Mouse (Mus musculus) liver, postnatal 0 days (tissue): ENCODE results near the gene Mansc4. TPM values are rescaled to one million over a fixed set of nuclear protein-coding genes. Genes with fewer than 3 reads are reported as not detected.

Source experiments
- ATAC-seq: fragments of 200-750 bp; cut with Nextera tagmentation; 2 replicates; pipeline ENCODE4 v1.8.0; 2017; ENCODE audit warnings: mild to moderate bottlenecking, moderate library complexity
- DNase-seq: peaks from one replicate; pipeline ENCODE4 v3.0.0-alpha.2; 2016
- H3K27ac ChIP-seq: fragments of 300-500 bp; sonication (generic); 2 replicates; pipeline ENCODE4 v1.5.1; 2014; ENCODE audit warnings: antibody characterized with exemption, moderate library complexity, mild to moderate bottlenecking, low read depth
- H3K27me3 ChIP-seq: fragments of 300-500 bp; sonication (generic); 2 replicates; pipeline ENCODE4 v1.6.1; 2014; ENCODE audit warnings: low read length, control low read depth, mixed read lengths; ENCODE audit not compliant: insufficient read depth
- H3K36me3 ChIP-seq: fragments of 300-500 bp; sonication (generic); replicated peaks from 2 replicates; pipeline ENCODE4 v1.6.1; 2014; ENCODE audit warnings: mild to moderate bottlenecking, control low read depth, low read length, moderate library complexity, mixed read lengths; ENCODE audit not compliant: insufficient read depth
- H3K4me1 ChIP-seq: fragments of 300-500 bp; sonication (generic); 2 replicates; pipeline ENCODE4 v1.6.1; 2014; ENCODE audit warnings: antibody characterized with exemption, mild to moderate bottlenecking, control low read depth; ENCODE audit not compliant: insufficient read depth
- H3K4me2 ChIP-seq: fragments of 300-500 bp; sonication (generic); 2 replicates; pipeline ENCODE4 v1.6.1; 2014; ENCODE audit warnings: low read depth, mild to moderate bottlenecking, low read length, moderate library complexity, mixed read lengths
- H3K4me3 ChIP-seq: fragments of 300-500 bp; sonication (generic); 2 replicates; pipeline ENCODE4 v1.5.1; 2014; ENCODE audit warnings: low read depth, low read length
- H3K9ac ChIP-seq: fragments of 300-500 bp; sonication (generic); replicated peaks from 2 replicates; pipeline ENCODE4 v1.6.1; 2014; ENCODE audit warnings: mild to moderate bottlenecking, moderate library complexity
- H3K9me3 ChIP-seq: fragments of 300-500 bp; sonication (generic); 2 replicates; pipeline ENCODE4 v1.6.1; 2016; ENCODE audit warnings: mild to moderate bottlenecking, control low read depth, low read length, mixed read lengths
- CTCF ChIP-seq: sonication (generic); IDR thresholded peaks from 2 replicates; pipeline ENCODE4 v1.5.1; 2016; ENCODE audit warnings: antibody characterized with exemption, low read depth
- EP300 ChIP-seq: IDR thresholded peaks from 2 replicates; pipeline ENCODE4 v1.6.1; 2016; ENCODE audit warnings: antibody characterized with exemption, low read depth, mild to moderate bottlenecking
- WGBS: fragments of 180-500 bp; shearing (Covaris S2); extraction: QIAGEN DNeasy Blood & Tissue Kit; methylation state at CpG from one replicate; pipeline ENCODE4 v1.1.7; 2014; ENCODE audit not compliant: insufficient replicate concordance; 5-methylcytosine and 5-hydroxymethylcytosine counted together
- polyA plus RNA-seq: library from polyadenylated mRNA; unstranded; fragments of >200 nt; fragmentation: Nextera tagmentation; extraction: Ambion mirVana; gene quantifications from 2 replicates; pipeline ENCODE4 v1.2.1, GENCODE M21; 2015

Mansc4 gene
- polyA plus RNA-seq, 1 experiment from 2014 or later: not detected

DNA sequence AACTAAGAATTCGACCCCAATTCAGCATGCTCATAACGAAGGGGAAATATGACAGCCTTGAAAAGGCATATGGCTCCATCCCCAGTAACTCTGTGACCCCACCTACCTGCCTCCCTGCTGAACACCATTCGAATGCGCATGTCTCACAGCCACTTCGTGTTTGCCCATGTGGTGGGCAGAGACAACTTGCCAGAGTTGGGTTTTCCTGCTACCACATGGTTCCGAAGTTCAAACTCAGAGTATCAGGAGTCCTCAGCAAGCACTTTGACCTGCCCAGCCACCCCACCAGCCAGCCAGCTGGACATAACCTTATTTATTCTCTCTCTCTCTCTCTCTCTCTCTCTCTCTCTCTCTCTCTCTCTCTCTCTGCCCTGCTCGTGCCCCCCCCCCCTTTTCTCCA, 904 bp upstream of the Mansc4 start:
- H3K27me3 ChIP-seq: no peaks in the 10 kb centered on the region
- H3K4me3 ChIP-seq: no peak overlapping the region
- TF ChIP-seq CTCF: no peak
- no peak for TF ChIP-seq EP300
- H3K27ac ChIP-seq: no peak overlapping the region
- H3K4me1 ChIP-seq: peaks cover 14% of the 10 kb centered on the region
- WGBS: 53% methylated on average over 7 of the region's 7 CpGs
- H3K9me3 ChIP-seq: no peaks in the 10 kb centered on the region
- H3K4me2 ChIP-seq: no peak overlapping the region
- H3K9ac ChIP-seq: no peak overlapping the region
- H3K36me3 ChIP-seq: no peaks in the 10 kb centered on the region
- DNase-seq: no peak
- ATAC-seq: no peak

GRCm38 (mm10) chr6:147085398-147086040, 1.3 kb downstream of the Mansc4 start:
- TF ChIP-seq EP300 (no peak), CTCF (no peak)
- H3K27me3 ChIP-seq: no peaks in the 10 kb centered on the region
- WGBS: 57% methylated on average over 7 of the region's 7 CpGs
- no peak overlapping the region for H3K4me2 ChIP-seq
- H3K36me3 ChIP-seq: no peaks in the 10 kb centered on the region
- H3K27ac ChIP-seq: no peak overlapping the region
- no peak for DNase-seq
- H3K4me1 ChIP-seq: peaks cover 5% of the 10 kb centered on the region
- H3K4me3 ChIP-seq: no peak overlapping the region
- ATAC-seq: no peak
- H3K9me3 ChIP-seq: no peaks in the 10 kb centered on the region
- no peak overlapping the region for H3K9ac ChIP-seq

DNA sequence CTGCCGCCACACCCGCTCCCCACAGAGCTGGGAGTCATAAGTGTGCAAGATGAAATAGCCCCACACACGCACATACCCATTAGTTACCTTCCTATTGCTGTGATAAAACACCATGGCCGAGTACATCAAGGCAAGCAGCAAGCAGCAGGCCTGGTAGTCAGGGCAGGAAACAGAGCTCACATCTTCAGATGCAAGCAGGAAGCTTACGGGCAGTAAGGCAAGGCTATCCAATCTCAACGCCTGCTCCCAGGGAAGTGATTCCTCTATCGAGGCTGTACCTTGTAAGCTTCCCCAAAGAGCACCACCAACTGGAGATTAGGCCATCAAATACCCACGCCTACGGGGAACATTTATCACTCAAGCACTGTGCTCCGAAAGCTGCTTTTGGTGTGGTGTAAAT, 6.9 kb downstream of the Mansc4 start:
- no peaks in the 10 kb centered on the region for H3K9me3 ChIP-seq
- TF ChIP-seq EP300 (no peak), CTCF (no peak)
- DNase-seq (no peak), ATAC-seq (no peak)
- H3K4me1 ChIP-seq: no peaks in the 10 kb centered on the region
- no peaks in the 10 kb centered on the region for H3K27me3 ChIP-seq
- H3K4me2 ChIP-seq: no peak overlapping the region
- H3K36me3 ChIP-seq: no peaks in the 10 kb centered on the region
- WGBS: 80% methylated on average over 10 of the region's 10 CpGs
- H3K4me3 ChIP-seq: no peak overlapping the region
- H3K27ac ChIP-seq: no peak overlapping the region
- H3K9ac ChIP-seq: no peak overlapping the region

DNA sequence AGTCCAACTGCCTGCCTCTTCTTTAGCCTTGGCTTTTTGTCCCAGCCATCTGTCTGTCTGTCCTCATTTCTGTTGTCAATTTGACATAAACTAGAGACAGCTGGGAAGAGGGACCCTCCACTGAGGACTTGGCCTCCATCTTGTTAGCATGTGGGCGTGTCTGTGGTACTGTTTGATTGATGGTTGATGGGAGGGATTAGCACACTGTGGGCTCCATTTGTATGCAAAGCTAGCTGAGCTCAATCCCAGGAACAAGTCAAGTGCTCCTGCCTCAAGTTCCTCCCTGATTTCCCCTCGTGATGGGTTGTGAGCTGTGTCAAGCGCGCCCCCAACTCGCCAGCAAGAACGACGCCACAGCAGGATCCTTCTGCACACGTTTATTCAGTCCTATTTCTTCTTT, 10.0 kb downstream of the Mansc4 start:
- no peak overlapping the region for H3K4me2 ChIP-seq
- H3K4me3 ChIP-seq: no peak overlapping the region
- H3K27ac ChIP-seq: no peak overlapping the region
- no peaks in the 10 kb centered on the region for H3K9me3 ChIP-seq
- ATAC-seq (no peak), DNase-seq (no peak)
- WGBS: 88% methylated on average over 8 of the region's 8 CpGs
- TF ChIP-seq EP300 (no peak), CTCF (no peak)
- no peaks in the 10 kb centered on the region for H3K36me3 ChIP-seq
- no peaks in the 10 kb centered on the region for H3K27me3 ChIP-seq
- H3K9ac ChIP-seq: no peak overlapping the region
- no peaks in the 10 kb centered on the region for H3K4me1 ChIP-seq

DNA sequence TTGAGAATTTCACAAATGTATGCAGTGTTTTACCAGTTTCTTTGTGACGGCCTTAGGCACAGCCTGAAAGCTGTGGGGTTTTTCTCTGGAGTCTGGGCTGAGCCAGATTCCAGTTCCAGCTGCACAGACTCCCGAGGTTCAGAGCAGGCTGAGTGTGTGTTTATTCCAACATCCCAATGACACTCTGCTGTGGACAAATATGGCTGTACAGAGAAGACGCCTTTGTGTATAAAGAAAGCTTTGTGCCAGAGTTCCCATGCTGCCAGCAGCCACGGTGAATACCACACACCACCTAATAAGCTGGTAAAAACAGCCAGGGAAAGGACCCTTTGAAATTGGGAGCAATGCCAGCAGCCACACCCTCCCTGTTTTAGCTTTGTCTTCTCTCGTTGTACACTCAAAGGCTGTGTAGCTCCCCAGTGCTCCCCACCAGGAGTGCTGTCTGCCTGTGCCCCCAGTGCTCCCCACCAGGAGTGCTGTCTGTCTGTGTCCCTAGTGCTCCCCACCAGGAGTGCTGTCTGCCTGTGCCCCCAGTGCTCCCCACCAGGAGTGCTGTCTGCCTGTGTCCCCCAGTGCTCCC, 10.9 kb downstream of the Mansc4 start:
- Histone ChIP-seq H3K36me3 (peaks cover 4% of the 10 kb centered on the region; the same call in 1 of the 2 replicates), H3K27me3 (no peaks in the 10 kb centered on the region), H3K4me2 (no peak overlapping the region), H3K4me3 (no peak overlapping the region), H3K4me1 (no peaks in the 10 kb centered on the region), H3K27ac (no peak overlapping the region), H3K9me3 (no peaks in the 10 kb centered on the region), H3K9ac (no peak overlapping the region)
- DNase-seq: no peak
- no peak for TF ChIP-seq EP300
- TF ChIP-seq CTCF: no peak
- no peak for ATAC-seq
- WGBS: 69% methylated on average over 5 of the region's 5 CpGs

- H3K4me1 ChIP-seq: no peaks in the 10 kb centered on the region
- WGBS: 92% methylated on average over 6 of the region's 6 CpGs
- peaks cover 35% of the 10 kb centered on the region for H3K36me3 ChIP-seq
- H3K4me2 ChIP-seq: no peak overlapping the region
- H3K27ac ChIP-seq: no peak overlapping the region
- H3K9ac ChIP-seq: no peak overlapping the region
- DNase-seq (no peak), ATAC-seq (no peak)
- no peak overlapping the region for H3K4me3 ChIP-seq
- H3K27me3 ChIP-seq: no peaks in the 10 kb centered on the region
- TF ChIP-seq EP300 (no peak), CTCF (no peak)
- H3K9me3 ChIP-seq: no peaks in the 10 kb centered on the region
Observed at GRCm38 (mm10) chr6:147064944-147065261, 21.9 kb downstream of the Mansc4 start.
